Mouse (Mus musculus) hindbrain, embryonic 14.5 days (tissue): ENCODE results near the gene Mical3. TPM values are rescaled to one million over a fixed set of nuclear protein-coding genes. Genes with fewer than 3 reads are reported as not detected.

ENCODE experiments used
- ATAC-seq: fragments of 200-750 bp; cut with Nextera tagmentation; 2 replicates; pipeline ENCODE4 v1.8.0; 2017; ENCODE audit warnings: moderate number of reproducible peaks, mild to moderate bottlenecking, moderate TSS enrichment, moderate library complexity; ENCODE audit not compliant: low FRiP score
- DNase-seq: peaks from one replicate; pipeline ENCODE4 v3.0.0-alpha.2; 2015; ENCODE audit warnings: low spot score
- H3K27ac ChIP-seq: fragments of 300-500 bp; sonication (generic); 2 replicates; pipeline ENCODE4 v1.5.1; 2014; ENCODE audit warnings: mild to moderate bottlenecking, moderate library complexity
- H3K27me3 ChIP-seq: fragments of 300-500 bp; sonication (generic); 2 replicates; pipeline ENCODE4 v1.6.1; 2014; ENCODE audit warnings: mild to moderate bottlenecking, low read length, mixed read lengths; ENCODE audit not compliant: control insufficient read depth, insufficient read depth
- H3K36me3 ChIP-seq: fragments of 300-500 bp; sonication (generic); replicated peaks from 2 replicates; pipeline ENCODE4 v1.6.1; 2014; ENCODE audit not compliant: control insufficient read depth, insufficient read depth
- H3K4me1 ChIP-seq: fragments of 300-500 bp; sonication (generic); replicated peaks from 2 replicates; pipeline ENCODE4 v1.6.1; 2014; ENCODE audit warnings: antibody characterized with exemption, low read length, mixed read lengths; ENCODE audit not compliant: control insufficient read depth, insufficient read depth
- H3K4me2 ChIP-seq: fragments of 300-500 bp; sonication (generic); replicated peaks from 2 replicates; pipeline ENCODE4 v1.6.1; 2014; ENCODE audit warnings: mild to moderate bottlenecking, moderate library complexity
- H3K4me3 ChIP-seq: fragments of 300-500 bp; sonication (generic); replicated peaks from 2 replicates; pipeline ENCODE4 v1.5.1; 2014; ENCODE audit warnings: mild to moderate bottlenecking, low read length
- H3K9ac ChIP-seq: fragments of 300-500 bp; sonication (generic); 2 replicates; pipeline ENCODE4 v1.6.1; 2014
- H3K9me3 ChIP-seq: fragments of 300-500 bp; sonication (generic); 2 replicates; pipeline ENCODE4 v1.6.1; 2016; ENCODE audit warnings: low read length; ENCODE audit not compliant: control insufficient read depth
- WGBS: fragments of 180-500 bp; shearing (Covaris S2); extraction: QIAGEN DNeasy Blood & Tissue Kit; methylation state at CpG from one replicate; pipeline ENCODE4 v1.1.7; 2014; 5-methylcytosine and 5-hydroxymethylcytosine counted together
- polyA plus RNA-seq: library from polyadenylated mRNA; unstranded; fragments of >200 nt; fragmentation: Nextera tagmentation; extraction: Ambion mirVana; gene quantifications from 2 replicates; pipeline ENCODE4 v1.2.1, GENCODE M21; 2014

Gene Mical3
- polyA plus RNA-seq, 1 experiment from 2014 or later, result 49.4 TPM

- H3K4me1 ChIP-seq, result no peaks in the 10 kb centered on the region
- DNase-seq, result peak; percentile 66
- H3K4me3 ChIP-seq, result no peak overlapping the region
- H3K9me3 ChIP-seq, result no peaks in the 10 kb centered on the region
- 0 out of 2 replicates have a peak, but pooled peaks have one; percentile 59 for ATAC-seq
- no peak overlapping the region for H3K27ac ChIP-seq
- H3K27me3 ChIP-seq, result no peaks in the 10 kb centered on the region
- no peak overlapping the region for H3K4me2 ChIP-seq
- peaks cover 28% of the 10 kb centered on the region for H3K36me3 ChIP-seq
- 69% methylated on average over 6 of the region's 6 CpGs for WGBS
- H3K9ac ChIP-seq, result no peak overlapping the region
Observed at GRCm38 (mm10) chr6:120898188-120898833, 232.5 kb downstream of the Mical3 start.

DNA sequence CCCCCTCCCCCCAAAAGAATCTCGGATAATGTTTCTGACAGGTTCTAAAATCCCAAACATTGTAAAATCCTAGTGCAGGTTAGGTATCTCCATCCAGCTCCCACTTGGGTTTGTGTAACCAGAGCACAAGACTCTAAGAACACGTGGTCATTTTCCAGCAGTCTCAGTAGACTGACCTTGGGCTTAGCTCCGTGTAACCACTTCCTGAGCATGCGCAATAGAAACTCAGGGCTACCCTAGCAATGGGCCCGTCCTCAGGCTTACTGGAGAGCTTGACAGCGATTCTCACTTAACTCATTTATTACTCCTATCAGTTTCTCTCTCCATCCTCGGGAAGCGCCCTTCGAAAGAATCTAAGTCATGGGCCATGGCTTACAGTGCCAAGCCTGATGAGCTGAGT, 236.3 kb downstream of the Mical3 start:
- no peaks in the 10 kb centered on the region for H3K4me1 ChIP-seq
- peaks cover 61% of the 10 kb centered on the region for H3K36me3 ChIP-seq
- no peak for DNase-seq
- no peak overlapping the region for H3K4me3 ChIP-seq
- 94% methylated on average over 9 of the region's 9 CpGs for WGBS
- H3K27ac ChIP-seq, result no peak overlapping the region
- H3K27me3 ChIP-seq, result no peaks in the 10 kb centered on the region
- H3K9ac ChIP-seq, result no peak overlapping the region
- no peak overlapping the region for H3K4me2 ChIP-seq
- no peaks in the 10 kb centered on the region for H3K9me3 ChIP-seq
- no peak for ATAC-seq

DNA sequence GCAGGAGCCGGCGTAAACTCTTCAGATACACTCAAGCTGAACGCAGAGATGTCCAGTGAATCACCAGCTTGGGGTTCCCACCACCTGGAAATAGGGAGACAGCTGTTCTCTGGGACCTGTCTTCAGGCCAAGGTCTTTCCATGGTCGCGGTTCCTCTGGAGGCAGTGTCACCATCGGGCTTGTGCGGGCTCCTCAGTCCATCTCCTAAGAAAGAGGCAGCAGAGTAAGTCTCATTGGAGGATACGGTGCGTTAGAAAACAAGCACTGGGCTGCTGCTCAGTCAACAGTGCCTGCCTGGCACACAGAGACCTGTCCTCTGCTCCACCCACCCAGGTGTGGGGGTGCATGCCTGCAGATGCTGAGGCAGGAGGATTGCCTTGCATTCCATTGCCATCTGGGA, 236.7 kb downstream of the Mical3 start:
- H3K4me1 ChIP-seq, result no peaks in the 10 kb centered on the region
- no peaks in the 10 kb centered on the region for H3K9me3 ChIP-seq
- no peak for DNase-seq
- H3K27me3 ChIP-seq, result no peaks in the 10 kb centered on the region
- peaks cover 66% of the 10 kb centered on the region for H3K36me3 ChIP-seq
- no peak overlapping the region for H3K4me3 ChIP-seq
- no peak overlapping the region for H3K4me2 ChIP-seq
- H3K27ac ChIP-seq, result no peak overlapping the region
- 97% methylated on average over 9 of the region's 9 CpGs for WGBS
- no peak overlapping the region for H3K9ac ChIP-seq
- ATAC-seq, result no peak

GRCm38 (mm10) chr6:120886696-120887095, 244.1 kb downstream of the Mical3 start:
- Histone ChIP-seq H3K27me3 (no peaks in the 10 kb centered on the region), H3K9ac (no peak overlapping the region), H3K36me3 (peaks cover 58% of the 10 kb centered on the region), H3K27ac (no peak overlapping the region), H3K4me1 (no peaks in the 10 kb centered on the region), H3K9me3 (no peaks in the 10 kb centered on the region), H3K4me3 (no peak overlapping the region), H3K4me2 (no peak overlapping the region)
- DNase-seq (no peak), ATAC-seq (no peak)
- WGBS, result 92% methylated on average over 17 of the region's 17 CpGs

DNA sequence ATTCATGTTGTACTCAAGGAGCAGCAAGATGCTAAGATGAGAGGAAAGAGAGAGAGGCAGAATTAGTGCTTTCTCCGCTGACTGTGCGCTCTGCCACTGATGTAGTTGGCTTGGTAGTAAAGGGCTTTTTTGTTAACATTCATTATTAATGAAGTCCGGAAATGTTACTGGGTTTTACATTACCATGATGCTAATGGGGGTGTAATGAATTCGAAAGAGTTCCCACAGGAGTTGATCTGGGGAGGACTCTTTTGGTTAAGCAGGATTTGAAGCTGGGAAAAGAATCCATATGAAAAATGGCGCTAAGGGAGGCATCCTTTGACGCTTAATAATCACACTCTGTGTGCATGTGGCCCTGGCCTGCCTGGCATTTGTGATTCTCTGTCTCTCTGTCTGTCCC, 246.4 kb downstream of the Mical3 start:
- Histone ChIP-seq H3K9me3 (no peaks in the 10 kb centered on the region), H3K27me3 (no peaks in the 10 kb centered on the region), H3K9ac (no peak overlapping the region), H3K4me3 (no peak overlapping the region), H3K27ac (no peak overlapping the region), H3K4me1 (no peaks in the 10 kb centered on the region), H3K36me3 (peaks cover 49% of the 10 kb centered on the region), H3K4me2 (no peak overlapping the region)
- DNase-seq (no peak), ATAC-seq (no peak)
- 60% methylated on average over 6 of the region's 6 CpGs for WGBS

Other genes starting within 250 kb of the Mical3 start
- 40.2 and 44.1 TPM in 2 replicates for gene Bid, start 214.1 kb downstream of the Mical3 start, polyA plus RNA-seq
- gene Pex26, start 52.7 kb upstream of the Mical3 start, polyA plus RNA-seq, result 13.9 and 15.2 TPM in 2 replicates
- gene Tuba8, start 79.7 kb upstream of the Mical3 start, polyA plus RNA-seq, result 1.0 and 1.4 TPM in 2 replicates
- 0.59 and 2.2 TPM in 2 replicates for gene Usp18, start 114.9 kb upstream of the Mical3 start, polyA plus RNA-seq
- gene Slc6a13, start 169.2 kb upstream of the Mical3 start, polyA plus RNA-seq, result 49.6 and 51.1 TPM in 2 replicates
- gene Slc6a12, start 212.1 kb upstream of the Mical3 start, polyA plus RNA-seq, result 1.2 and 1.6 TPM in 2 replicates